Mouse (Mus musculus) layer of hippocampus, postnatal 14 days (tissue): ENCODE results near the gene Pabpc4. TPM values are rescaled to one million over a fixed set of nuclear protein-coding genes. Genes with fewer than 3 reads are reported as not detected.
"Not testable (repeated sequence)": the region's sequence is repeated elsewhere in the genome, so short reads cannot be mapped to it uniquely, and the experiment has no call there.

ENCODE experiments used
- DNase-seq, 2 experiments: peaks; one replicate each; pipeline ENCODE4 v3.0.0; 2021 to 2022; ENCODE audit warnings: low spot score in 2 of 2, mixed read lengths in 1 of 2
- total RNA-seq, 2 experiments: library from RNA; stranded (reverse); gene quantifications; 2 replicates each; pipeline ENCODE4 v1.2.3; 2021

Pabpc4 gene
- total RNA-seq, 2 experiments from 2014 or later, result 39.4 to 45.7 TPM

GRCm38 (mm10) chr4:123247147-123247880 lies 14.8 kb upstream of the Pabpc4 start:
- DNase-seq, result no peak

DNA sequence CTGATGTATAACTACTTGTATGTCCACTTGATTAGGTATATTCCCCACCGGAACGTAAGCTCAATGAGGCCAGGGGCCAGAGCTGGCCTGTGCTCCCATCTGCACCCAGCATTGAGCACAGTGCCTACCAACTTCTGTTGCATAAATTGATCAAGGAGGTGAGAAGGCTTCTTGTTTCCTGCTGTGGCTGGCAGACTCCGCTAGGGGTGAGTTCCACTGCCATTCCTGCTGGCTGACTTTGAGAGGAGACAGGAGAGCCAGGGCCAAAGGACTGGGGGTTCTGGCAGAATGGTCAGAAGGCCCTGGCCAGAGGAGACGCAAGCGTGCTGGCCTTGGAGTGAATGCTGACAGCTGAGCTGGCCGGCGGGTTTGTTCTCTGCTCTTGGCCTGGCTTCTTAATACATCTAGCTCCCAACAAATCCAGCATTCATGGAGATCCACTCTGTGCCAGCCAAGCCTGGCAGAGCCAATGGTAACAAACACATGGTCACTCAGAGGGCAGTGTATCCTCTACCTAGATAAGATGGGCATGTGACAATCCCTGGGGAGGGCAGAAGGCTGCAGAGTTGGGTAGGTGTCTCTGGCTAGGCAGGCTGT lies 13.1 kb upstream of the Pabpc4 start:
- peak; percentile 68 to 90 for DNase-seq

GRCm38 (mm10) chr4:123252214-123252613 lies 9.9 kb upstream of the Pabpc4 start:
- DNase-seq, result peak in 1 of 2 experiments; percentile 37

DNA sequence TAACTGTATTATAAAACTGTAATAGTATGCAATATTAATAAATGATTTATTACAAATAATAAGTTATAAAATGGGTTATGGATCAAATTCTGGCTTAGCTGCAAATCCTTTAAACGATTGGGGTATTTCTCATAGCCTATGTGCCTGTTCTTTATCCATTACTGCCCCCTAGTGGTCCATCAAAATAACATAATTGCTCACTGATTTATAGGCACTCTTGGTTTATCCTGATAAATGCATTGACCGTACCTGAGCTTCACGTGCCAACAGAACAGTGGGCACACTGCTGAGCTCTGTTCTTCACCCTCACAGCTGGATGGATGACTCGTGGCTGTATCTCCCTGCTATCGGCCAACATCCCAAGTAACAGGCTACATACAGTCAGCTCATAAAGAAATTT lies 7.5 kb upstream of the Pabpc4 start:
- peak in 1 of 2 experiments; percentile 77 for DNase-seq

DNA sequence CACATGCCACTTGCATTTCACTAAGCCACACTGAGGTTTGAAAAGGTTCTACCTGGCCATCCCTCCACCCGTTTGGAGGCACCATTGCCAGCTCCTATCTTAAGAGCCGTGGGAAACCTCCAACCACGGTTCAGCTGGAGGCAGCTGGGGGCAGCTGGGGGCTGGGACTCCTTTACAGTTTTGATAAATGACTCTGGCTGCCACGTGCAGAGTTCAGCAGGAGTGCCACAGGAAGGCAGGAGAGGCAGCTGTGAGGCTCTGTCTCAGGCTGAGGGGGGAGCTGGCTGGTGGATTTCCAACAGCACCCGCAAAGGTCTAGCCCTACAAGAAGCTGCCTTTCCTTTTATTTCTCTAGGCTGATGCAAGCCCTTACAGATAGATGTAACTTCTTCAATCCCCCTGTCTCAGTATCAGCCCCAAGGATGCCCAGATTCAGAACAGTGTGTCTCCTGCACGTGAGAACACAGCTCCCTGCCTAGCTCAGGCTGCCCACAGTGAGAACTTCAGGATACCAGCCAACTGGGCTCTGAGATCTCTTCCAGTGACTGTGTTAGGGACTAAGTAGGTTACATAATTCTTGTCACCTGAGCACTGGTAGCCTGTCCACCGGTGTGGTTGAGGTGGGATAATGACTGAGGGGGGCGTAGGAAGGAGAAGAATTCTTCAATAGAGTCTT lies 1.9 kb upstream of the Pabpc4 start:
- no peak for DNase-seq

DNA sequence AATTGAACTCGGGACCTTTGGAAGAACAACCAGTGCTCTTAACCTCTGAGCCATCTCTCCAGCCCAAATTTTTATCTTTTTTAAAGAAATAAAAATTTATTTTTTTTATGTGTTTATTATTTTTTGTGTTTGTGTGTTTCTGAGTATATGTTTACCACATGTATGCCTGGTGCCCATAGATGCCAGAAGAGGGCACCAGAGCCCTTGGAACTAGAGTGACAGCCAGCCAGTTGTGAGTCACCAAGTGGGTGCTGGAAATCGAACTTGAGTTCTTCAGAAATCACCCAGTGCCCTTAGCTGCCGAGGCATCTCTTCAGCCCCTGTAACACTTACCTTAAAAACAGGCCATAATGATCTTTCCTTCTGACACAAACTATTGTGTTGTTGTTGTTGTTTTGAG lies 8.9 kb downstream of the Pabpc4 start:
- no peak for DNase-seq

- no peak for DNase-seq
These were observed 18.0 kb downstream of the Pabpc4 start for GRCm38 (mm10) chr4:123280117-123280516.

- peak; percentile 77 to 85 for DNase-seq
These were observed 20.3 kb downstream of the Pabpc4 start for GRCm38 (mm10) chr4:123282500-123282899.

DNA sequence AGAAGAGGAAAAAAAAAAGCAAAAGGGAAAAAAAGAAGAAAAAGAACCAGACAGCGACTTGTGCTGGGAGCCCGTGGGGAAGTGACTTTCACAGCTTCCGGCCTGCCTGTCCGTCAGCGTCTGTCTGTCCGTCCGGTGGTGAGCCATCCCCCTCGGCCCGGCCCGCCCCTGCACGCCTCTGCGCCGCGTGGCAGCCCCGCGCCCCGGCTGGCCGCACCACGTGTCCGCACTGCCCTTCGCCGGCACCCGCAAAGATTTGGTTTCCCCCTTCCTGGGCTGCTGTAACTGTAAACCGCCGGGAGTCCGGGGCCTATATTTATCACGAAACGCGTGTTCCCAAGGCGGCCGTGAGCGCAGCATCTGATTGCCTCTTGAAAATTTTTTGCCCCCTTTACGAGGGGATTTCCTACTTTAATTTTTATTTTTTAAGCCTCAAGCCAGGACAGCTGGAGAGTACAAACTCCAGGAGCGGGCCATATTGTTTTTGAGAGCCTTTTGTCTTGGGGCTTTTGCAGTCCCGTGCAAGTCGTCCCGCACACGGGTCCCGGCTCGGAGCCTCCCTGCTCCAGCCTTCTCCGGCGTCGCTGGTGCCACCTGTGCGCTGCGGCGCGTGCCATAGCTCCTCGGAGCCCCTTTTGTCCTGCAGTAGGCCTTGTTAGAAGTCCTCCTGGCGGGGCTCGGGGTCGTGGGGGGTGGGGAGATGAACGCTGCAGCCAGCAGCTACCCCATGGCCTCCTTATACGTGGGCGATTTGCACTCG lies 20.9 kb downstream of the Pabpc4 start:
- DNase-seq, result peak in 1 of 2 experiments; percentile 25

DNA sequence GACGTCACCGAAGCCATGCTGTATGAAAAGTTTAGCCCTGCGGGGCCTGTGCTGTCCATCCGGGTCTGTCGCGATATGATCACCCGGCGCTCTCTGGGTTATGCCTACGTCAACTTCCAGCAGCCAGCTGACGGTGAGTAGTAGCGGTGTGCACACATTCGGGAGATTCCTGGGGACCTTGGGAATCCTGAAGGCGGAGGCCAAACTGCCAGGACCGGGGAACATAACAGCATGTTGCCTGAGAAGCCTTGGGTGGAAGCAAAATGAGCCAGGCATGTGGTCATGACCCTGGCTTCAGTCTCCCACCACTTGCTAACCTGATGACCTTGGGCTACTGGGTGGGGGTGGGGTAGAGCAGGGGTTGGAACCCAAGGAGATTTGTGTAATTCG lies 21.5 kb downstream of the Pabpc4 start:
- not testable (repeated sequence) for DNase-seq

DNA sequence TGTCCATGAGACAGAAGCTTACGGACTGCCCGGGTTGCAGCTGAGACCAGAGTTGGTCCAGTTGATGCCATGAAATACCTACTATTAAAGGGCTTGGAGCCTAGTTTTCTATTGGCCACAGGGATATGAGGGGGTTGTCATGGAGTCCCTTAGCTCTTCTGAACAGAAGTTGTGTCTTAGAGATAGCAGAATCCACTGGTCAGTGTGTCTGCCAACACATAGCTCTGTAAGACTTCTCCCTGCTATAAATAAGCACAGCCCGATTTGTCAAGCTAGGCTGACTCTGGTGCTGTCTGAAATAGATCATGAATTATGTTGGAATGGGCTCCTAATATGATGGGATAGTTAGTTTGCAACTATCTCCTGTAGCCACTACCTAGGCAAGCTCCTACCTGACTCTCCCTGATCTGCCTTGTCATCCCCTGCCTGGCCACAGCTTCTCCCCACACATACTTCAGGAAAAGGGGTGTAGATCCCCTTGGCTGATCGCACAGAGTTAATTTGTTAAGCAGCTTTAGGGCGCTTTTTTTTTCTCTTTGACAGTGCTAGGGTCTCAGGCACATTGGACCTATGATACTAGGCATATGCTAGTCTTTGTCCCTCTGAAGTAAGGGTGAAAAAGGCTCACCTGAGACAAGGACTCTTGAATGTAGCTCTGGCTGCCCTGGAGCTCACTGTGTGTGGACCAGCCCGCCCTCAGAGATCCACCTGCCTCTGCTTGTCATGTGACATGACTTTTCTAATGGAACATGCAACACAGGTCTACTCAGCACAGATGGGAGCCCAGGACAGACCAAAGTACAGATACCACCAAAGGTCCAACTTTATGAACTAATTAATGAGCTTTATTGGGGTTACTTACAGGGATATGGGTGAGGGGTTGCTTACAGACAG lies 22.8 kb downstream of the Pabpc4 start:
- DNase-seq, result no peak

GRCm38 (mm10) chr4:123286790-123287189 lies 24.6 kb downstream of the Pabpc4 start:
- DNase-seq, result no peak

- no peak for DNase-seq
These were observed 26.9 kb downstream of the Pabpc4 start for GRCm38 (mm10) chr4:123289038-123289437.

DNA sequence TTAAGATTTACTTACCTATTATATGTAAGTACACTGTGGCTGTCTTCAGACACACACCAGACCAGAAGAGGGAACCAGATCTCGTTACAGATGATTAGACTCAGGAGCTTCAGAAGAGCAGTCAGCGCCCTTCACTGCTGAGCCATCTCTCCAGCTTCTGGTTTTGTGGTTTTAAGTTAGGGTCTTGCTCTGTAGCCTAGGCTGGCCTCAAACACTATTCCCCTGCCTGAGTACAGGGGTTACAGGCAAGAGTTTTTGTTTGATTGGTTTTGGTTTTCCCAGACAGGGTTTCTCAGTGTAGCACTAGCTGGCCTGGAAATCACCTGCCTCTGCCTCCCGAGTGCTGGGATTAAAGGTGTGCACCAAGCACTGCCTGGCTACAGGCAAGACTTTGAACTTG lies 30.2 kb downstream of the Pabpc4 start:
- DNase-seq, result no peak

GRCm38 (mm10) chr4:123292989-123293388 lies 30.8 kb downstream of the Pabpc4 start:
- DNase-seq, result no peak

- no peak for DNase-seq
These were observed 31.7 kb downstream of the Pabpc4 start for GRCm38 (mm10) chr4:123293661-123294443.

DNA sequence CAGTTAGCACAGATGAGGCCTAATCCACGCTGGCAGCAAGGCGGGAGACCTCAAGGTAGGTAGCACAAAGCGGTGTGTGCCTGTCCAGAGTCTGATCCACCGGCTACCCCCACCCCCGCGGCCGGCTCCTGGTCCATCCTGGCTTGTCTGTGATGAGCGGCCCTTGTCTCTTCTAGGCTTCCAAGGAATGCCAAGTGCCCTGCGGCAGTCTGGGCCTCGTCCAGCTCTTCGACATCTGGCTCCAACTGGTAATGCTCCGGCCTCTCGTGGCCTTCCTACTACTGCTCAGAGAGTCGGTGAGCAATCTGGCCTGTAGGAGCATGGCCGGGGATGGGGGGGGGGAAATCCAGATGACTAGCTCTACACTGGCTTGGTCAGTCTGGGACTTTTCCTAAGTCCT lies 32.9 kb downstream of the Pabpc4 start:
- DNase-seq, result not testable (repeated sequence)

DNA sequence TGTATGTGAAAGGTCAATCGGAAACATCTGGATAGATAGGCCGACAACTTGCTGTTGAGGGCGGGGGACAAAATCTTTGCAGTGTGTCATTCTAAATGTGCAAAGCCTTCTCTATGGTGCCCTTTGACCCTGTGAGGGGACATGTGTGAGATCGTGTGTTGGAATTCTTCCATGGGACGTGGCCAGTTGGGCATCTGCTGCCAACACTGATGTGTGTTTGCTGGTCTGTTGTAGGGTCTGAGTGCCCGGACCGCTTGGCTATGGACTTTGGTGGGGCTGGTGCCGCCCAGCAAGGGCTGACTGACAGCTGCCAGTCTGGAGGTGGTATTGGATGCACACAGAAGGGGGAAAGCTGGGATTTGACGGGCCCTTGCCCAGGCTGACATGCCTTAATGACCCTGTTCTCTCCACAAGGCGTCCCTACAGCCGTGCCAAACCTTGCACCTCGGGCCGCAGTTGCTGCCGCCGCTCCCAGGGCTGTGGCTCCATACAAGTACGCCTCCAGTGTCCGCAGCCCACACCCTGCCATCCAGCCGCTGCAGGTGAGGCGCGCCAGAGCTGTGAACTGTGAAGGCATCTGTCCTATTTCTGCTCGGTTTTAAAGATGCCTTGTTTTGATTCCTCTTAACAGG lies 33.5 kb downstream of the Pabpc4 start:
- no peak for DNase-seq

- no peak for DNase-seq
These were observed 34.0 kb downstream of the Pabpc4 start for GRCm38 (mm10) chr4:123296148-123296534.
